Mouse (Mus musculus): ENCODE measurements around the gene Galnt6. TPM values are rescaled to one million over a fixed set of nuclear protein-coding genes. Genes with fewer than 3 reads are reported as not detected.

Gene Galnt6
- 164 TPM for polyA plus RNA-seq (2017; shearing (Covaris generic))

GRCm38 (mm10) chr15:100729281-100729985 is at the start of gene Galnt6:
TSS of gene Galnt6 (minus strand) at chr15:100729376.

GRCm38 (mm10) chr15:100761419-100762185 is 32.4 kb upstream of the Galnt6 start, which contains the start of gene Slc4a8:
TSS of gene Slc4a8 (plus strand) at chr15:100761747.

GRCm38 (mm10) chr15:100687430-100687971 is 41.7 kb downstream of the Galnt6 start, which contains the start of gene Cela1:
TSS of gene Cela1 (minus strand) at chr15:100687921.

GRCm38 (mm10) chr15:100669337-100669736 is 59.8 kb downstream of the Galnt6 start, which contains the start of gene Bin2:
TSS of gene Bin2 (minus strand) at chr15:100669553.

Other genes starting within 250 kb of the Galnt6 start
- gene Csrnp2, start 233.9 kb downstream of the Galnt6 start, polyA plus RNA-seq (2017; shearing (Covaris generic)), result 3.2 TPM
- gene Tfcp2, start 177.4 kb downstream of the Galnt6 start, polyA plus RNA-seq (2017; shearing (Covaris generic)), result 8.3 TPM
- 5.1 TPM for gene Pou6f1, start 129.4 kb downstream of the Galnt6 start, polyA plus RNA-seq (2017; shearing (Covaris generic))
- 544 TPM for gene Dazap2, start 114.0 kb downstream of the Galnt6 start, polyA plus RNA-seq (2017; shearing (Covaris generic))
- gene Smagp, start 92.4 kb downstream of the Galnt6 start, polyA plus RNA-seq (2017; shearing (Covaris generic)), result 0.53 TPM
- 759 TPM for gene Bin2, start 59.8 kb downstream of the Galnt6 start, polyA plus RNA-seq (2017; shearing (Covaris generic))
- 9.6 TPM for gene Cela1, start 41.5 kb downstream of the Galnt6 start, polyA plus RNA-seq (2017; shearing (Covaris generic))
- 20.2 TPM for gene Slc4a8, start 32.4 kb upstream of the Galnt6 start, polyA plus RNA-seq (2017; shearing (Covaris generic))
- 0.34 TPM for gene Scn8a, start 140.5 kb upstream of the Galnt6 start, polyA plus RNA-seq (2017; shearing (Covaris generic))

Data from activated CD4-positive, CD25-positive, alpha-beta regulatory T cell, adult 9 weeks (primary cell).